In the genomic region with DNA sequence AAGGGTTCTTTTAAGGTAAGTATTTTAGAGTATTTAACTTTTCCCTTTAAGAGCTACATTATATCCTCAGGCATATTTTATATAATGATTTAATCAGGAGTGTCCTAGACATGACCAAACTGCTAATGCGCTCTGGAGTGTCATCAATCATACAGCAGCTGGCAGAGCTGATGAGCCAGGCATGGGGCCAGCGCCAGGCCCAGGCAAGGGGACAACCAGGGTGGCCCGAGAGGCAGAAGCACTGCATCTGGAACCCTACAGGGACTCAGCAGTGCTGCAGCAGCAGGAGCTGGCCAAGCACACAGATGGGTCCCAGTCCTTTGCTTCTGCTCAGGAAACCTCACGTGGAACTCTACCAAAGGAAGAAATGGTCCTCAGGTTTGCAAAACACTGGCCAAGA, we compare ENCODE assay signal across 12 mouse cellular contexts.
DNase-seq lines count a peak whose midpoint lies in the region; ATAC-seq and TF ChIP-seq lines count a peak whose summit lies in the region.
"Had no signal": no experiment of that assay in that cellular context is flagged by ENCODE, and none has a peak within 500 bp of the region (broad histone marks: within the 10 kb centered on the region; RNA-seq: fewer than 3 reads in every experiment).

No protein-coding gene starts in this region.

- intact Hi-C loops in left cerebral cortex, postnatal 4 days (cut with DNase I) = no loop called here
- intact Hi-C loops in left cerebral cortex, postnatal 14 days (cut with DNase I) = no loop called here
- intact Hi-C loops in left cerebral cortex, postnatal 36 days (cut with DNase I) = no loop called here

- WGBS in midbrain, postnatal 0 days = 67% methylated on average over 4 of the region's 4 CpGs
- WGBS in liver, embryonic 11.5 days = 83% methylated on average over 4 of the region's 4 CpGs

- H3K4me1 ChIP-seq in midbrain, postnatal 0 days (ENCODE audit: insufficient read depth, low read length) = no peaks in the 10 kb centered on the region
- H3K4me1 ChIP-seq in liver, embryonic 11.5 days (replicated peaks; ENCODE audit: control insufficient read depth, insufficient read depth, low read length) = no peaks in the 10 kb centered on the region

- H3K36me3 ChIP-seq in midbrain, postnatal 0 days (ENCODE audit: insufficient read depth, low read length) = no peaks in the 10 kb centered on the region
- H3K36me3 ChIP-seq in liver, embryonic 11.5 days (ENCODE audit: control insufficient read depth, insufficient read depth, low read length) = no peaks in the 10 kb centered on the region
- H3K36me3 ChIP-seq: G1E had no signal

- H3K4me2 ChIP-seq in midbrain, postnatal 0 days (ENCODE audit: low read depth, low read length, poor library complexity, severe bottlenecking) = no peak overlapping the region
- H3K4me2 ChIP-seq in liver, embryonic 11.5 days = no peak overlapping the region

- no peak for TF ChIP-seq CTCF in midbrain, postnatal 0 days (IDR thresholded peaks at IDR 0.05)

- H3K9ac ChIP-seq in midbrain, postnatal 0 days (replicated peaks; ENCODE audit: low read length, poor library complexity, severe bottlenecking) = no peak overlapping the region
- H3K9ac ChIP-seq in liver, embryonic 11.5 days (ENCODE audit: low read depth, low read length) = no peak overlapping the region

- peak; percentile 50 for DNase-seq in adrenal gland, adult 2 months
- no peak for DNase-seq in adrenal gland, postnatal 4 days (ENCODE audit: low spot score in 2 of 2)
- peak; percentile 93 for DNase-seq in left cerebral cortex, postnatal 4 days
- DNase-seq in left cerebral cortex, postnatal 14 days (ENCODE audit: low spot score in 2 of 2) = no peak
- DNase-seq in cerebellum, adult 9-10 months = peak; percentile 38
- DNase-seq in midbrain, postnatal 0 days (ENCODE audit: low spot score) = peak; percentile 75
- no peak for DNase-seq in left cerebral cortex, postnatal 36 days (ENCODE audit: low spot score in 2 of 2)
- DNase-seq in liver, embryonic 11.5 days (ENCODE audit: low spot score) = no peak
- DNase-seq: gastrocnemius, adult 2 months; kidney, adult 11 months had no signal

- H3K9me3 ChIP-seq in midbrain, postnatal 0 days (ENCODE audit: low read length) = no peaks in the 10 kb centered on the region
- no peaks in the 10 kb centered on the region for H3K9me3 ChIP-seq in liver, embryonic 11.5 days (ENCODE audit: control insufficient read depth, low read length)
- H3K9me3 ChIP-seq: G1E had no signal

- H3K27me3 ChIP-seq in midbrain, postnatal 0 days (ENCODE audit: insufficient read depth, low read length) = no peaks in the 10 kb centered on the region
- no peaks in the 10 kb centered on the region for H3K27me3 ChIP-seq in liver, embryonic 11.5 days (replicated peaks; ENCODE audit: control insufficient read depth, insufficient read depth, low read length)

- no peak overlapping the region for H3K4me3 ChIP-seq in midbrain, postnatal 0 days (ENCODE audit: low read depth, low read length)
- H3K4me3 ChIP-seq in liver, embryonic 11.5 days (ENCODE audit: low read depth, low read length) = no peak overlapping the region
- H3K4me3 ChIP-seq: gastrocnemius, adult 2 months had no signal

- ATAC-seq in midbrain, postnatal 0 days (ENCODE audit: low FRiP score) = peak; percentile 82; the same call in 1 of the 2 replicates
- ATAC-seq in liver, embryonic 11.5 days (replicated peaks; ENCODE audit: low FRiP score) = no peak

- no peak overlapping the region for H3K27ac ChIP-seq in midbrain, postnatal 0 days (ENCODE audit: low read depth, low read length)
- no peak overlapping the region for H3K27ac ChIP-seq in liver, embryonic 11.5 days (ENCODE audit: low read depth, low read length)
- H3K27ac ChIP-seq: gastrocnemius, adult 2 months; macrophage had no signal

Comparison
In these comparisons a context has a peak if more than half of its experiments do, and no peak if none do; other contexts are left out.
1. DNase-seq: peak in adrenal gland, adult 2 months (single experiment), left cerebral cortex, postnatal 4 days (single experiment), cerebellum, adult 9-10 months (single experiment) and midbrain, postnatal 0 days (single experiment); none in adrenal gland, postnatal 4 days (0 of 2), left cerebral cortex, postnatal 14 days (0 of 2), left cerebral cortex, postnatal 36 days (0 of 2) and liver, embryonic 11.5 days (single experiment).